Comparison of ENCODE assay signal across 16 mouse cellular contexts in the genomic region with DNA sequence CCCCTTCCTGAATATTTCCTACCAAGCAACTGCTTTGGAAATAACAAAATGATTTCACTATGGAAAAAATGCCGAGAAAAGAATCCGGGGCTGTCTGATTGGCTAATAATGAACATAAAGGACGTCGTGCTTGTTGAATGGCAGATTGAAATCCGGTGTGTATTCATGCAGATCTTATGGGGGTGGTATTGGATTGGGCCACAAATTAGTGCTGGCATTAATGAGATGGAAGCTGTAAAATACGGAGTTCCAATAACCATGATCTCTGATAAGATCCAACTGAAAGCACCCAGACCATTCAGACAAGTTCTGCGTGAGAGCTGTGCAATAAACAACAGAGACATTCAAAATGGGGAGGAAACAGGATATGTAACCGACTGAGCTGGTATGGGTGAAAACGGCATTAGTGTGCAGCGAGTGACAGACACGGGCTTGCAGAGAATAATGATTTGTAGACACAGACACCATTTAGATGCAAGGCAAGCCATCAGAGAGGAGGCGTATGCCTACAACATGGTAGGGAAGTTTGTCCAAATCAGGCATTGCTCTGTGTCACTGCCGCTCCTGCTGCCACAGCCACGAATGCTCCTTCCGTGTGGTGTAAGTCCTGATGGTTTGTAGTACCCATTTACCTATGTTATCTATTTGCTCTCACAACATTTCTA. TPM values are rescaled to one million over a fixed set of nuclear protein-coding genes. Genes with fewer than 3 reads are reported as not detected.
A peak's percentile ranks its signal among the peaks of the same experiment; 100 is the strongest.
DNase-seq lines count a peak whose midpoint lies in the region; ATAC-seq and TF ChIP-seq lines count a peak whose summit lies in the region.
"Had no signal": no experiment of that assay in that cellular context is flagged by ENCODE, and none has a peak within 500 bp of the region (broad histone marks: within the 10 kb centered on the region; RNA-seq: fewer than 3 reads in every experiment).

No protein-coding gene starts in this region.

- 60% methylated on average over 15 of the region's 15 CpGs for whole genome bisulfite sequencing in forebrain, embryonic 12.5 days
- 66% methylated on average over 15 of the region's 15 CpGs for WGBS in forebrain, embryonic 11.5 days
- 24% methylated on average over 15 of the region's 15 CpGs for WGBS in forebrain, postnatal 0 days
- WGBS in midbrain, embryonic 16.5 days = 67% methylated on average over 15 of the region's 15 CpGs

- TF ChIP-seq CTCF in forebrain, postnatal 0 days (IDR thresholded peaks at IDR 0.05; ENCODE audit: low read depth) = no peak

- no peaks in the 10 kb centered on the region for H3K9me3 ChIP-seq in forebrain, embryonic 12.5 days
- H3K9me3 ChIP-seq in forebrain, embryonic 11.5 days (ENCODE audit: control insufficient read depth, low read length) = no peaks in the 10 kb centered on the region
- no peaks in the 10 kb centered on the region for H3K9me3 ChIP-seq in forebrain, postnatal 0 days (ENCODE audit: low read length)
- H3K9me3 ChIP-seq in midbrain, embryonic 16.5 days (replicated peaks; ENCODE audit: control insufficient read depth, low read length, poor library complexity, severe bottlenecking) = no peaks in the 10 kb centered on the region
- H3K9me3 ChIP-seq: heart, embryonic 10.5 days; liver, embryonic 15.5 days had no signal

- H3K4me3 ChIP-seq in forebrain, embryonic 12.5 days (replicated peaks) = no peak overlapping the region
- H3K4me3 ChIP-seq in forebrain, embryonic 11.5 days (ENCODE audit: low read depth, low read length) = no peak overlapping the region
- 0 out of 2 replicates have a peak overlapping the region, but pooled peaks have one; percentile 7 for H3K4me3 ChIP-seq in forebrain, postnatal 0 days (ENCODE audit: low read depth, low read length)
- no peak overlapping the region for H3K4me3 ChIP-seq in midbrain, embryonic 16.5 days (ENCODE audit: low read depth, low read length)
- H3K4me3 ChIP-seq: heart, embryonic 10.5 days; limb, embryonic 12.5 days; liver, embryonic 15.5 days had no signal

- no peak overlapping the region for H3K27ac ChIP-seq in forebrain, embryonic 12.5 days
- H3K27ac ChIP-seq in forebrain, embryonic 11.5 days (ENCODE audit: low read depth, low read length) = no peak overlapping the region
- 0 out of 2 replicates have a peak overlapping the region, but pooled peaks have one; percentile 2 for H3K27ac ChIP-seq in forebrain, postnatal 0 days (ENCODE audit: low read depth, low read length)
- H3K27ac ChIP-seq in midbrain, embryonic 16.5 days (ENCODE audit: low read length) = no peak overlapping the region
- H3K27ac ChIP-seq: heart, embryonic 10.5 days; limb, embryonic 12.5 days; liver, embryonic 15.5 days had no signal

- DNase-seq in forebrain, embryonic 11.5 days (ENCODE audit: low spot score) = no peak
- peak; percentile 13 to 52 for DNase-seq in layer of hippocampus, adult 18-20 months (ENCODE audit: low spot score in 2 of 2)
- no peak for DNase-seq in layer of hippocampus, adult 9-11 months
- DNase-seq in forebrain, postnatal 0 days = peak; percentile 48
- no peak for DNase-seq in heart, postnatal 10 days
- DNase-seq in heart, adult 18-20 months = no peak
- DNase-seq: cerebellum, adult 9-10 months; embryo, embryonic 11 days; heart, postnatal 4 days; kidney, adult 18-20 months had no signal

- no peak overlapping the region for H3K9ac ChIP-seq in forebrain, embryonic 12.5 days
- H3K9ac ChIP-seq in forebrain, embryonic 11.5 days (ENCODE audit: low read length) = no peak overlapping the region
- no peak overlapping the region for H3K9ac ChIP-seq in forebrain, postnatal 0 days
- H3K9ac ChIP-seq in midbrain, embryonic 16.5 days (ENCODE audit: low read depth, low read length) = peak overlapping the region; percentile 10; the same call in 1 of the 2 replicates
- H3K9ac ChIP-seq: limb, embryonic 12.5 days; liver, embryonic 15.5 days had no signal

- intact Hi-C loops in heart, postnatal 10 days (cut with DNase I) = no loop called here

- H3K36me3 ChIP-seq in forebrain, embryonic 12.5 days (replicated peaks) = no peaks in the 10 kb centered on the region
- no peaks in the 10 kb centered on the region for H3K36me3 ChIP-seq in forebrain, embryonic 11.5 days (ENCODE audit: control insufficient read depth, insufficient read depth, low read length)
- H3K36me3 ChIP-seq in forebrain, postnatal 0 days (ENCODE audit: insufficient read depth) = no peaks in the 10 kb centered on the region
- H3K36me3 ChIP-seq in midbrain, embryonic 16.5 days (ENCODE audit: control insufficient read depth, insufficient read depth, low read length) = no peaks in the 10 kb centered on the region
- H3K36me3 ChIP-seq: heart, embryonic 10.5 days; limb, embryonic 12.5 days; liver, embryonic 15.5 days had no signal

- H3K27me3 ChIP-seq in forebrain, embryonic 12.5 days = no peaks in the 10 kb centered on the region
- no peaks in the 10 kb centered on the region for H3K27me3 ChIP-seq in forebrain, embryonic 11.5 days (ENCODE audit: control insufficient read depth, insufficient read depth, low read length)
- no peaks in the 10 kb centered on the region for H3K27me3 ChIP-seq in forebrain, postnatal 0 days (ENCODE audit: insufficient read depth, low read length)
- H3K27me3 ChIP-seq in midbrain, embryonic 16.5 days (ENCODE audit: control insufficient read depth, insufficient read depth, low read depth, low read length) = no peaks in the 10 kb centered on the region
- H3K27me3 ChIP-seq: CH12.LX; limb, embryonic 12.5 days; liver, embryonic 15.5 days had no signal

- no peaks in the 10 kb centered on the region; the same call in 1 of the 2 replicates for H3K4me1 ChIP-seq in forebrain, embryonic 12.5 days
- no peaks in the 10 kb centered on the region; the same call in 1 of the 2 replicates for H3K4me1 ChIP-seq in forebrain, embryonic 11.5 days (replicated peaks; ENCODE audit: control insufficient read depth, insufficient read depth, low read length)
- H3K4me1 ChIP-seq in forebrain, postnatal 0 days (ENCODE audit: insufficient read depth) = peaks cover 5% of the 10 kb centered on the region; the same call in 1 of the 2 replicates
- H3K4me1 ChIP-seq in midbrain, embryonic 16.5 days (ENCODE audit: control insufficient read depth, insufficient read depth, low read length) = peaks cover 2% of the 10 kb centered on the region; the same call in 1 of the 2 replicates
- H3K4me1 ChIP-seq: heart, embryonic 10.5 days; liver, embryonic 15.5 days had no signal

- peak; percentile 27; the same call in 1 of the 2 replicates for ATAC-seq in forebrain, embryonic 12.5 days (ENCODE audit: low FRiP score)
- no peak for ATAC-seq in forebrain, embryonic 11.5 days (replicated peaks; ENCODE audit: low FRiP score)
- peak; percentile 89 for ATAC-seq in forebrain, postnatal 0 days
- peak; percentile 32; the same call in 1 of the 2 replicates for ATAC-seq in midbrain, embryonic 16.5 days

- peak overlapping the region; percentile 4; the same call in 1 of the 2 replicates for H3K4me2 ChIP-seq in forebrain, embryonic 12.5 days
- H3K4me2 ChIP-seq in forebrain, embryonic 11.5 days (ENCODE audit: low read depth, low read length, severe bottlenecking) = no peak overlapping the region
- peak overlapping the region; percentile 40 for H3K4me2 ChIP-seq in forebrain, postnatal 0 days (ENCODE audit: low read depth)
- no peak overlapping the region; the same call in none of the 2 replicates for H3K4me2 ChIP-seq in midbrain, embryonic 16.5 days (ENCODE audit: low read length)
- H3K4me2 ChIP-seq: limb, embryonic 12.5 days; liver, embryonic 15.5 days had no signal

RNA-seq across cellular contexts. Expression of a gene that starts 38.9 kb away (rescaled TPM):
- 7.8 and 8.7 TPM in 2 replicates for polyA plus RNA-seq in forebrain, embryonic 12.5 days (2016; fragmentation: Nextera tagmentation; extraction: Ambion mirVana)
- 10.7 and 11.6 TPM in 2 replicates for polyA plus RNA-seq in forebrain, embryonic 11.5 days (2014; fragmentation: Nextera tagmentation; extraction: Ambion mirVana)
- total RNA-seq in layer of hippocampus, adult 18-20 months (2021) = 1 to 10 TPM; 8.9 to 9.1 TPM
- 7.2 and 11.5 TPM in 2 replicates for total RNA-seq in forebrain, postnatal 0 days (2014; rRNA removed)
- 2.6 and 5.0 TPM in 2 replicates for polyA plus RNA-seq in forebrain, postnatal 0 days (2015; fragmentation: Nextera tagmentation; extraction: Ambion mirVana)
- polyA plus RNA-seq in midbrain, embryonic 16.5 days (2015; fragmentation: Nextera tagmentation; extraction: Ambion mirVana) = 12.6 and 13.8 TPM in 2 replicates
- total RNA-seq in heart, postnatal 10 days (2021) = 1 to 10 TPM; 5.4 to 9.4 TPM
- 1 to 10 TPM; 3.5 to 3.9 TPM for total RNA-seq in heart, adult 18-20 months (2021)
- total RNA-seq: CH12.LX had no signal

Comparison
In these comparisons a context has a peak if more than half of its experiments do, and no peak if none do; other contexts are left out.
1. H3K4me2 ChIP-seq: peak in forebrain, embryonic 12.5 days (single experiment) and forebrain, postnatal 0 days (single experiment); none in forebrain, embryonic 11.5 days (single experiment) and midbrain, embryonic 16.5 days (single experiment).
2. DNase-seq: peak in layer of hippocampus, adult 18-20 months (2 of 2) and forebrain, postnatal 0 days (single experiment); none in forebrain, embryonic 11.5 days (single experiment), layer of hippocampus, adult 9-11 months (single experiment), heart, postnatal 10 days (0 of 2) and heart, adult 18-20 months (0 of 2).